Mouse (Mus musculus) forebrain, embryonic 11.5 days (tissue): ENCODE data around the gene Nav1. TPM values are rescaled to one million over a fixed set of nuclear protein-coding genes. Genes with fewer than 3 reads are reported as not detected.
A peak's percentile ranks its signal among the peaks of the same experiment; 100 is the strongest.

ENCODE experiments used
- ATAC-seq: fragments of 200-750 bp; cut with Nextera tagmentation; replicated peaks from 2 replicates; pipeline ENCODE4 v1.8.0; 2017; ENCODE audit warnings: moderate TSS enrichment; ENCODE audit not compliant: low FRiP score
- DNase-seq: peaks from one replicate; pipeline ENCODE4 v3.0.0-alpha.2; 2017; ENCODE audit warnings: low spot score
- H3K27ac ChIP-seq: fragments of 300-500 bp; sonication (generic); 2 replicates; pipeline ENCODE4 v1.5.1; 2014; ENCODE audit warnings: low read depth, low read length
- H3K27me3 ChIP-seq: fragments of 300-500 bp; sonication (generic); 2 replicates; pipeline ENCODE4 v1.6.1; 2014; ENCODE audit warnings: mild to moderate bottlenecking, low read length, mixed read lengths; ENCODE audit not compliant: control insufficient read depth, insufficient read depth
- H3K36me3 ChIP-seq: fragments of 300-500 bp; sonication (generic); 2 replicates; pipeline ENCODE4 v1.6.1; 2014; ENCODE audit warnings: mild to moderate bottlenecking, low read length, moderate library complexity, mixed read lengths; ENCODE audit not compliant: control insufficient read depth, insufficient read depth
- H3K4me1 ChIP-seq: fragments of 300-500 bp; sonication (generic); replicated peaks from 2 replicates; pipeline ENCODE4 v1.6.1; 2014; ENCODE audit warnings: low read length, mixed read lengths; ENCODE audit not compliant: control insufficient read depth, insufficient read depth
- H3K4me2 ChIP-seq: fragments of 300-500 bp; sonication (generic); 2 replicates; pipeline ENCODE4 v1.6.1; 2014; ENCODE audit warnings: low read depth, mild to moderate bottlenecking, low read length, moderate library complexity, mixed read lengths; ENCODE audit not compliant: severe bottlenecking
- H3K4me3 ChIP-seq: fragments of 300-500 bp; sonication (generic); 2 replicates; pipeline ENCODE4 v1.5.1; 2014; ENCODE audit warnings: low read depth, low read length
- H3K9ac ChIP-seq: fragments of 300-500 bp; sonication (generic); 2 replicates; pipeline ENCODE4 v1.6.1; 2014; ENCODE audit warnings: low read length
- H3K9me3 ChIP-seq: fragments of 300-500 bp; sonication (generic); 2 replicates; pipeline ENCODE4 v1.6.1; 2016; ENCODE audit warnings: low read length, mixed read lengths; ENCODE audit not compliant: control insufficient read depth
- WGBS: fragments of 180-500 bp; shearing (Covaris S2); extraction: QIAGEN DNeasy Blood & Tissue Kit; methylation state at CpG from one replicate; pipeline ENCODE4 v1.1.7; 2014; 5-methylcytosine and 5-hydroxymethylcytosine counted together
- polyA plus RNA-seq: library from polyadenylated mRNA; unstranded; fragments of >200 nt; fragmentation: Nextera tagmentation; extraction: Ambion mirVana; gene quantifications from 2 replicates; pipeline ENCODE4 v1.2.1, GENCODE M21; 2014

The Nav1 gene
- polyA plus RNA-seq, 1 experiment from 2014 or later = 26.9 TPM

- no peak for ATAC-seq
- H3K9ac ChIP-seq = no peak overlapping the region
- WGBS = 79% methylated on average over 6 of the region's 6 CpGs
- no peak overlapping the region for H3K4me2 ChIP-seq
- H3K27ac ChIP-seq = no peak overlapping the region
- no peak for DNase-seq
- peaks cover 3% of the 10 kb centered on the region; the same call in 1 of the 2 replicates for H3K4me1 ChIP-seq
- H3K36me3 ChIP-seq = no peaks in the 10 kb centered on the region
- H3K27me3 ChIP-seq = no peaks in the 10 kb centered on the region
- no peaks in the 10 kb centered on the region for H3K9me3 ChIP-seq
- H3K4me3 ChIP-seq = no peak overlapping the region
Observed at GRCm38 (mm10) chr1:135593560-135594278, 13.4 kb downstream of the Nav1 start.

GRCm38 (mm10) chr1:135590776-135591175, 16.3 kb downstream of the Nav1 start:
- Histone ChIP-seq H3K27me3 (no peaks in the 10 kb centered on the region), H3K4me3 (no peak overlapping the region), H3K36me3 (no peaks in the 10 kb centered on the region), H3K9ac (no peak overlapping the region), H3K27ac (no peak overlapping the region), H3K4me1 (no peaks in the 10 kb centered on the region; the same call in 1 of the 2 replicates), H3K4me2 (no peak overlapping the region), H3K9me3 (no peaks in the 10 kb centered on the region)
- WGBS = 86% methylated on average over 9 of the region's 9 CpGs
- DNase-seq (no peak), ATAC-seq (no peak)

- Histone ChIP-seq H3K4me3 (no peak overlapping the region), H3K9me3 (no peaks in the 10 kb centered on the region), H3K27me3 (no peaks in the 10 kb centered on the region; the same call in 1 of the 2 replicates), H3K4me2 (no peak overlapping the region), H3K36me3 (no peaks in the 10 kb centered on the region), H3K27ac (no peak overlapping the region), H3K4me1 (peaks cover 6% of the 10 kb centered on the region), H3K9ac (no peak overlapping the region)
- ATAC-seq (no peak), DNase-seq (no peak)
- 69% methylated on average over 3 of the region's 3 CpGs for WGBS
Observed at GRCm38 (mm10) chr1:135588973-135589372, 18.1 kb downstream of the Nav1 start.

DNA sequence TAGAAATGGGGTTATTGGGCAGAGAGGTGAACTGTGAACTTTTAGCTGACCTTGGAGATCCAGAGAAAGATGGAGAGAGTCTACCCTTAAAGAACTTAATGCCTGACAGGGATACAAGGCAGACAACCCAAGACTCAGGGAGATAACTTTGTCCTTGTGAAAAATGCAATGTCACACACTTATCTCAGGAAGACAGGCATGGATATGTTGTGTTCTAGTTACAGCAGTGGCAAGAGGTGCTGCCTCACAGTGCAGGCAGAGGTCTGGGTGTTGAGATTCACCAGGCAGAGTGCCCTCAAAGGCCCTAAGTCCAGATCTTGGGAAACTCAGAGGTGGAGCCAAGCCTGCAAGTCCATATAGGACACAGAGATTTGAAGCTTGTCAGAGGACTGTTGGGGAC, 20.2 kb downstream of the Nav1 start:
- Histone ChIP-seq H3K36me3 (no peaks in the 10 kb centered on the region), H3K27me3 (no peaks in the 10 kb centered on the region; the same call in 1 of the 2 replicates), H3K4me3 (no peak overlapping the region), H3K4me1 (peaks cover 12% of the 10 kb centered on the region), H3K4me2 (no peak overlapping the region), H3K9ac (no peak overlapping the region), H3K27ac (no peak overlapping the region), H3K9me3 (no peaks in the 10 kb centered on the region)
- ATAC-seq (no peak), DNase-seq (no peak)

GRCm38 (mm10) chr1:135585573-135585972, 21.5 kb downstream of the Nav1 start:
- ATAC-seq (peak; percentile 55), DNase-seq (peak; percentile 80)
- WGBS = 1% methylated on average over 18 of the region's 19 CpGs
- H3K9ac ChIP-seq = peak overlapping the region; percentile 70
- peak overlapping the region; percentile 54 for H3K27ac ChIP-seq
- no peaks in the 10 kb centered on the region for H3K9me3 ChIP-seq
- H3K4me3 ChIP-seq = peak overlapping the region; percentile 51
- no peaks in the 10 kb centered on the region for H3K36me3 ChIP-seq
- no peaks in the 10 kb centered on the region; the same call in 1 of the 2 replicates for H3K27me3 ChIP-seq
- H3K4me2 ChIP-seq = peak overlapping the region; percentile 78
- H3K4me1 ChIP-seq = peaks cover 15% of the 10 kb centered on the region

DNA sequence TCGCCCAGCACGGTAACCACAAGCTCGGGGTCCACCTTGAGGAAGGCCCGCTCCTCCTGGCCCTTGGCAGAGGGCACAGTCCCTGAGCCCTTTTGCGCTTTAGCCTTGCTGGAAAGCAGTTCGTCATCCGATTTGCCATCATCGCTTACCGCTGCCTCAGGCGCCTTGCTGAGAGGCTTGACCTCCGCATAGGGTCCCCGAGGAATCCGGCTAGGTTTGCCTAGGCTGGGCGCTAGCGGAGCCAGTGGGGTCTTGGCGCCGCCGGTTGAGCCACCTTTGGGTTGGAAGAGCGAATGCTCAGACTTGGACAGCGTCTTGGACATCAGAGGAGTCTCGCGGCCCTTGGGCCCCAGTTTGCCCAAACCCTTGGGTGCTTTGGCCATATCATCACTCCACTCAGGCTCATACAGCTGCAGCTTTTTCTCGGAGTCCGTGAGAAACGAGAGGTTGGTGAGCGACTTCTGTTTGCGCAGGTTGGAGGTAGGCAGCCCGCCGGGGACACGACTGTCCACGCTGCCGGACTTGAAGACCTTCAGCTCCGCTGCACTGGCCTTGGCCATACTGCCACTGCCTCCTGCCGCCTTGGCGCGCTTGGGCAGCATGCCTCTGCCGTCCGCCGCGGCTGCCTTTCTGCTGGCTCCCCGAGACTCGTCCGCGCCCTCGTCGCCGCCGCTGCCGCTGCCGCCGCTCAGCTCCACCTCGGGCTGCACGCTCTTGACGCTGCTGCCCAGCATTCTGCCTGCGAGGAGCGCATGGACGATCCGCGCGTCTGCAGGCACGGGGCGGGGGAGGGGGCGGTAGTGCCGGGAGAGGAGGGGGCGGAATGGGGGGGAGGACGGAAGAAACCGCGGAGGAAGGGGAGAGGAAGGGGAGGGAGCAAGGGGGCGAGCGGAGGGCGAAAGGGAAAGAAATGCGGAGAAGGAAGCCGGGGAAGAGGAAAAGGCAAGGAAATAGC, 22.2 kb downstream of the Nav1 start:
- DNase-seq = peak; percentile 87
- WGBS = under 1% methylated on average over 73 of the region's 73 CpGs
- H3K27me3 ChIP-seq = no peaks in the 10 kb centered on the region; the same call in 1 of the 2 replicates
- H3K36me3 ChIP-seq = no peaks in the 10 kb centered on the region
- H3K4me3 ChIP-seq = peak overlapping the region; percentile 51
- peak overlapping the region; percentile 54; the same call in 1 of the 2 replicates for H3K27ac ChIP-seq
- peaks cover 15% of the 10 kb centered on the region for H3K4me1 ChIP-seq
- peak; percentile 55 for ATAC-seq
- peak overlapping the region; percentile 70 for H3K9ac ChIP-seq
- H3K4me2 ChIP-seq = peak overlapping the region; percentile 78
- H3K9me3 ChIP-seq = no peaks in the 10 kb centered on the region

GRCm38 (mm10) chr1:135583678-135584515, 23.2 kb downstream of the Nav1 start:
- ATAC-seq (0 out of 2 replicates have a peak, but pooled peaks have one; percentile 13), DNase-seq (peak; percentile 61)
- Histone ChIP-seq H3K9me3 (no peaks in the 10 kb centered on the region), H3K27ac (peak overlapping the region; percentile 77; the same call in 1 of the 2 replicates), H3K9ac (peak overlapping the region; percentile 70), H3K4me1 (peaks cover 15% of the 10 kb centered on the region), H3K27me3 (no peaks in the 10 kb centered on the region; the same call in 1 of the 2 replicates), H3K4me2 (peak overlapping the region; percentile 78), H3K36me3 (no peaks in the 10 kb centered on the region), H3K4me3 (peak overlapping the region; percentile 51)
- WGBS = 4% methylated on average over 21 of the region's 21 CpGs
